Mouse (Mus musculus) hindbrain, embryonic 11.5 days (tissue): ENCODE results near the gene Nemf. TPM values are rescaled to one million over a fixed set of nuclear protein-coding genes. Genes with fewer than 3 reads are reported as not detected.

Experiments
- ATAC-seq: fragments of 200-750 bp; cut with Nextera tagmentation; 2 replicates; pipeline ENCODE4 v1.8.0; 2017; ENCODE audit warnings: mild to moderate bottlenecking, moderate TSS enrichment, moderate library complexity; ENCODE audit not compliant: low FRiP score
- DNase-seq: peaks from one replicate; pipeline ENCODE4 v3.0.0-alpha.2; 2015; ENCODE audit warnings: low spot score
- H3K27ac ChIP-seq: fragments of 300-500 bp; sonication (generic); 2 replicates; pipeline ENCODE4 v1.5.1; 2014; ENCODE audit warnings: mild to moderate bottlenecking, low read depth, low read length
- H3K27me3 ChIP-seq: fragments of 300-500 bp; sonication (generic); 2 replicates; pipeline ENCODE4 v1.6.1; 2014; ENCODE audit warnings: mild to moderate bottlenecking, low read length, moderate library complexity, mixed read lengths; ENCODE audit not compliant: control insufficient read depth, insufficient read depth
- H3K36me3 ChIP-seq: fragments of 300-500 bp; sonication (generic); 2 replicates; pipeline ENCODE4 v1.6.1; 2014; ENCODE audit warnings: mild to moderate bottlenecking, low read length, moderate library complexity, mixed read lengths; ENCODE audit not compliant: control insufficient read depth, insufficient read depth
- H3K4me1 ChIP-seq: fragments of 300-500 bp; sonication (generic); replicated peaks from 2 replicates; pipeline ENCODE4 v1.6.1; 2014; ENCODE audit warnings: low read length, mixed read lengths; ENCODE audit not compliant: control insufficient read depth, insufficient read depth
- H3K4me2 ChIP-seq: fragments of 300-500 bp; sonication (generic); replicated peaks from 2 replicates; pipeline ENCODE4 v1.6.1; 2014; ENCODE audit warnings: mild to moderate bottlenecking, low read depth, low read length
- H3K4me3 ChIP-seq: fragments of 300-500 bp; sonication (generic); 2 replicates; pipeline ENCODE4 v1.5.1; 2014; ENCODE audit warnings: low read depth, low read length
- H3K9ac ChIP-seq: fragments of 300-500 bp; sonication (generic); 2 replicates; pipeline ENCODE4 v1.6.1; 2014; ENCODE audit warnings: low read depth, low read length
- H3K9me3 ChIP-seq: fragments of 300-500 bp; sonication (generic); 2 replicates; pipeline ENCODE4 v1.6.1; 2016; ENCODE audit warnings: low read length; ENCODE audit not compliant: control insufficient read depth
- WGBS: fragments of 180-500 bp; shearing (Covaris S2); extraction: QIAGEN DNeasy Blood & Tissue Kit; methylation state at CpG from one replicate; pipeline ENCODE4 v1.1.7; 2014; 5-methylcytosine and 5-hydroxymethylcytosine counted together
- polyA plus RNA-seq: library from polyadenylated mRNA; unstranded; fragments of >200 nt; fragmentation: Nextera tagmentation; extraction: Ambion mirVana; gene quantifications from 2 replicates; pipeline ENCODE4 v1.2.1, GENCODE M21; 2014

Nemf gene
- polyA plus RNA-seq, 1 experiment from 2014 or later: 108 TPM

DNA sequence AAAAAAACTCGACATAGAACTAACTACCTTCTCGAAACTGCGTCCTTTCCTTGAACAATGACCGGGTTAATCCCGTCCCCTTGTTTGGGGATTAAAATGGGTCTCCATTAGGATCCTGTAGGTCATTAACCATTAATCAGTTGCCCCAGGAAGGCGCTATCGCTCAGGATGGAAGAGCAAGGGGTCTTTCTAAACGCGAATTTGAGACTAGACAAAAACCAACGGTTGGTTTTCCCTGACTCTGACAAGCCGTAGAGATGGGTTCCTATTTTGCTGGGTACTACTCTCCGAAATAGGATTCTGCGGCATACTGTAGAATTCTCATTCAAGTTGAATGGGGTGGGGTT lies 308 bp upstream of the Nemf start:
- no peak; the same call in 1 of the 2 replicates for ATAC-seq
- H3K36me3 ChIP-seq: no peaks in the 10 kb centered on the region
- WGBS: 6% methylated on average over 13 of the region's 13 CpGs
- H3K9ac ChIP-seq: peak overlapping the region; percentile 81
- no peak for DNase-seq
- no peaks in the 10 kb centered on the region for H3K4me1 ChIP-seq
- H3K4me3 ChIP-seq: peak overlapping the region; percentile 94
- H3K9me3 ChIP-seq: no peaks in the 10 kb centered on the region
- H3K4me2 ChIP-seq: peak overlapping the region; percentile 74
- H3K27ac ChIP-seq: peak overlapping the region; percentile 77; the same call in 1 of the 2 replicates
- no peaks in the 10 kb centered on the region for H3K27me3 ChIP-seq

DNA sequence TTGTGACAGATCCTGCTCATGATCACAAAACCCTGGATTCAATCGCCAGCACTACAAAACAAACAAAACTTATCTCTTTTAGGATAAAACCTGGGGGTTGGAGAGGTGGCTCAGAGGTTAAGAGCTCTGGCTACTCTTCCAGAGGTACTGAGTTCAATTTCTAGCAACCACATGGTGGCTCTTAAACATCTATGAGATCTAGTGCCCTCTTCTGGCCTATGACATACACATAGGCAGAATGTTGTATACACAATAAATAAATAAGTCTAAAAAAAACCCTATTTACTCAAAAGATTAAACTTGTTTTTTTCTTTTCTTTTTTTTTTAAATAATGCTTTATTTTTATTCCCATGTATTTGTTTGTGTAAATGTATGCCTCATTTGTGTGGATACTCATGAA lies 5.3 kb downstream of the Nemf start:
- H3K36me3 ChIP-seq: peaks cover 8% of the 10 kb centered on the region
- H3K4me2 ChIP-seq: no peak overlapping the region
- no peaks in the 10 kb centered on the region for H3K27me3 ChIP-seq
- H3K9me3 ChIP-seq: no peaks in the 10 kb centered on the region
- H3K4me3 ChIP-seq: no peak overlapping the region
- ATAC-seq (no peak), DNase-seq (no peak)
- H3K4me1 ChIP-seq: no peaks in the 10 kb centered on the region
- 97% methylated on average over 1 of the region's 1 CpGs for WGBS
- no peak overlapping the region for H3K27ac ChIP-seq
- H3K9ac ChIP-seq: no peak overlapping the region

DNA sequence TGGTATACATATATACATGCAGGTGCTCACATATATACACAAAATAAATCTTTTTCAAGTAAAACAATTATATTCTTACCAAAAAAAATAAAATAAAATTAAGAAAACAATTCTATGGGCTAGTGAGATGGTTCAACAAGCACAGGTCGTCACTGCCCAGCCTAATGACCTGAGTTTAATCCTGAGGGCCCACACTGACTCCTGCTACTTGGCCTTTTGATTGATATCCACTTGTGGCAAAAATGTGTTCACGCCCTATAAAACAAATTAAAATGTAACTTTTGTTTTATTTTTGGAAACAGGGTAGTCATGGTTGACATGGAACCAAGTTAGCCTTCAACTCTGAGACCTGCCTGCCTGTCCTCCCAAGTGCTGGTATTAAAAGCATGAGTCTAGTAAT lies 7.0 kb downstream of the Nemf start:
- ATAC-seq (no peak), DNase-seq (no peak)
- Histone ChIP-seq H3K36me3 (peaks cover 11% of the 10 kb centered on the region), H3K4me3 (no peak overlapping the region), H3K4me1 (no peaks in the 10 kb centered on the region), H3K9me3 (no peaks in the 10 kb centered on the region), H3K27me3 (no peaks in the 10 kb centered on the region), H3K4me2 (no peak overlapping the region), H3K27ac (no peak overlapping the region), H3K9ac (no peak overlapping the region)
- 91% methylated on average over 2 of the region's 2 CpGs for WGBS

GRCm38 (mm10) chr12:69333547-69333946 lies 23.4 kb downstream of the Nemf start:
- DNase-seq (peak; percentile 43), ATAC-seq (no peak)
- Histone ChIP-seq H3K4me1 (no peaks in the 10 kb centered on the region), H3K9me3 (no peaks in the 10 kb centered on the region), H3K4me2 (no peak overlapping the region), H3K4me3 (no peak overlapping the region), H3K27me3 (no peaks in the 10 kb centered on the region), H3K36me3 (0 out of 2 replicates have a peak, but pooled peaks cover 4% of the 10 kb centered on the region), H3K9ac (no peak overlapping the region), H3K27ac (no peak overlapping the region)
- 90% methylated on average over 2 of the region's 2 CpGs for WGBS

DNA sequence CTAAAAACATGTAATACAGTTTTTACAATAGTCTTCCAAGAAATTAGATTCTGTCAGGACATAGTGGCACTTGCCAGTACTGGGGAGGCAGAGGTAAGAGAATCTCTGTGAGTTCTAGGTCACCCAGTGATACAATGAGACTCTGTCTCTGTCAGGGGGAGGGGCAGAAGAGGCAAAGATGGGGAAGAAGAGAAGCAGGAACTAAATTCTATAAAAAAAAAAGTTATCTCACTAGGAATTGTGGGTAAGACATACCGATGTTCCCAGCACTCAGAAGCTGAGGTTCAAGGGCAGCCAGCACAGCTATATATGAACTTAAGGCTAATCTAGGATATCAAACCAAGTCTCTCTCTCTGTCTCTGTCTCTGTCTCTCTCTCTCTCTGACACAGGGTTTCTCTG lies 24.8 kb downstream of the Nemf start:
- Histone ChIP-seq H3K9ac (no peak overlapping the region), H3K4me2 (no peak overlapping the region), H3K4me1 (no peaks in the 10 kb centered on the region), H3K27me3 (no peaks in the 10 kb centered on the region), H3K4me3 (no peak overlapping the region), H3K36me3 (0 out of 2 replicates have a peak, but pooled peaks cover 4% of the 10 kb centered on the region), H3K27ac (no peak overlapping the region), H3K9me3 (no peaks in the 10 kb centered on the region)
- DNase-seq (no peak), ATAC-seq (no peak)
- 87% methylated on average over 1 of the region's 1 CpGs for WGBS

DNA sequence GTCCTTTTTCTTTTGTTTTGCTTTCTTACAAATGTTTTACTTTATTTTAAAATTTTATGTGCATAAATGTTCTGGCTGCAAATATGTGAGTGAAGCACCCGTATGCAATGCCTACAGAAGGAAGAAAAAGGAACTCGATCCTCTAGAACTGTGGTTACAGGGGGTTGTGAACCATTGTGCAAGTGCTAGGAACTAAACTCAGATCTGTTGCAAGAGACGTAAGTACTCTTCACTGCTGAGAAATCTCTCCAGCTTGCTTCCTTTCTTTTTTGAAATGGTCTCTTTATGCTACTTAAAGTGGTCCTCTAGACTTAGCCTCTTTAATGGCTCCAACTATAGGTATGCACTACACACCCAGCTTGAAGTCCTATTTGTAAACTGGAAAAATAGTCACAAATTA lies 25.8 kb downstream of the Nemf start:
- Histone ChIP-seq H3K4me2 (no peak overlapping the region), H3K9ac (no peak overlapping the region)
- no peak for ATAC-seq

GRCm38 (mm10) chr12:69318431-69318830 lies 38.5 kb downstream of the Nemf start:
- Histone ChIP-seq H3K9me3 (no peaks in the 10 kb centered on the region), H3K9ac (no peak overlapping the region), H3K27me3 (no peaks in the 10 kb centered on the region), H3K4me3 (no peak overlapping the region), H3K4me1 (no peaks in the 10 kb centered on the region), H3K36me3 (peaks cover 8% of the 10 kb centered on the region; the same call in 1 of the 2 replicates), H3K4me2 (no peak overlapping the region), H3K27ac (no peak overlapping the region)
- DNase-seq: no peak
- ATAC-seq: no peak

More for the DNA sequence above, 25.8 kb downstream of the Nemf start:
- H3K27me3 ChIP-seq: no peaks in the 10 kb centered on the region
- DNase-seq: no peak
- H3K9me3 ChIP-seq: no peaks in the 10 kb centered on the region
- H3K4me3 ChIP-seq: no peak overlapping the region
- no peaks in the 10 kb centered on the region for H3K4me1 ChIP-seq
- 96% methylated on average over 3 of the region's 3 CpGs for WGBS
- no peak overlapping the region for H3K27ac ChIP-seq
- H3K36me3 ChIP-seq: no peaks in the 10 kb centered on the region

GRCm38 (mm10) chr12:69309659-69310058 lies 47.3 kb downstream of the Nemf start:
- Histone ChIP-seq H3K4me3 (no peak overlapping the region), H3K4me1 (no peaks in the 10 kb centered on the region), H3K27ac (no peak overlapping the region), H3K9me3 (no peaks in the 10 kb centered on the region), H3K4me2 (no peak overlapping the region), H3K27me3 (no peaks in the 10 kb centered on the region), H3K9ac (no peak overlapping the region), H3K36me3 (peaks cover 32% of the 10 kb centered on the region)
- 88% methylated on average over 4 of the region's 4 CpGs for WGBS
- DNase-seq: no peak
- ATAC-seq: no peak

GRCm38 (mm10) chr12:69306333-69306732 lies 50.6 kb downstream of the Nemf start:
- H3K36me3 ChIP-seq: peaks cover 40% of the 10 kb centered on the region
- no peak overlapping the region for H3K9ac ChIP-seq
- no peak overlapping the region for H3K4me3 ChIP-seq
- no peaks in the 10 kb centered on the region for H3K27me3 ChIP-seq
- ATAC-seq (no peak), DNase-seq (no peak)
- no peak overlapping the region for H3K27ac ChIP-seq
- no peaks in the 10 kb centered on the region for H3K9me3 ChIP-seq
- H3K4me2 ChIP-seq: no peak overlapping the region
- 91% methylated on average over 7 of the region's 7 CpGs for WGBS
- H3K4me1 ChIP-seq: no peaks in the 10 kb centered on the region
